Mouse (Mus musculus) heart, adult 8-10 months (tissue): Measurements from ENCODE around the gene Ddx55. TPM values are rescaled to one million over a fixed set of nuclear protein-coding genes. Genes with fewer than 3 reads are reported as not detected.

Source experiments
- DNase-seq: peaks from one replicate; pipeline ENCODE4 v3.0.0; 2022; ENCODE audit warnings: low spot score
- total RNA-seq, 4 experiments: library from RNA; stranded (reverse); gene quantifications; 2 replicates each; pipeline ENCODE4 v1.2.4; 2022

Gene Ddx55
- total RNA-seq, 4 experiments from 2014 or later: 4.2 to 6.6 (median 5.5) TPM

DNA sequence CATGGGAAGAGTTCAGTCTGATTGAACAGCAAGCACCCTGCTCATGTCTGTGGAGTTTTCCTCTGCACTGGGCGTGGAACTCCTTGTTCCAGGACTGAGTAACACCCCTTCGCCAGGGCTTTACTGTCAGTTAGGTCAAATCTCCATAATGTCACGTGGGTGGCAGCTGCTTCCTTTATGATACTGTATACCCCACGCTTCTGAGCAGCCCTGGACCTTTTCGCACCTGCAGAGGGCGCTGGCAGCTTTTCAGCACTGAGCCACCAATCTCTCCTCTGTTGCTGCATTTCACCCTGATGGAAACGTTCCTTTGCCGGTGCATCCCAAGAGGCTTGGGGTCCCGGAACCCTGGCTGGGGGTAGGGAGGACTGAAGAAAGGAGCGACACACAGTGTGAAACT is 58.3 kb downstream of the Ddx55 start:
- DNase-seq: no peak

DNA sequence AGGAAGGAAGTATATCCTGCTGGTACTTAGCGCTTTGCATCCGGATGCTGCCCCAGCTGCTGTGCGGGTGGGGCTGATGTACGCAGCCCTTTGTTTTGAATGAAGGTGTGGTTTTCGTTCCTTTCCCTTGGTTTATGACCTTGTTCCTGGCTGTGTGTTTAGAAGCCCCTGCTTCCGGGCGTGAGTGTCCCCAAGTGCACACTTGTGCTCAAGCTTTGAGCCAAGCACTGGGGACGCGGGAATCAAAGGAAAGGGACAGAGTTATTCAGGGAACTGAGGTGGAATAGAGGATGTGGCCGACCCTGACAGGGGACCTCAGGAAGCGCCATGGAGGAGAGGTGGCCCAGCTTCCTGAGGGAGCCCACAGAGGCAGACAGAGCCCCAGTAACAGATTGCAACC is 62.0 kb downstream of the Ddx55 start:
- DNase-seq: peak; percentile 26

DNA sequence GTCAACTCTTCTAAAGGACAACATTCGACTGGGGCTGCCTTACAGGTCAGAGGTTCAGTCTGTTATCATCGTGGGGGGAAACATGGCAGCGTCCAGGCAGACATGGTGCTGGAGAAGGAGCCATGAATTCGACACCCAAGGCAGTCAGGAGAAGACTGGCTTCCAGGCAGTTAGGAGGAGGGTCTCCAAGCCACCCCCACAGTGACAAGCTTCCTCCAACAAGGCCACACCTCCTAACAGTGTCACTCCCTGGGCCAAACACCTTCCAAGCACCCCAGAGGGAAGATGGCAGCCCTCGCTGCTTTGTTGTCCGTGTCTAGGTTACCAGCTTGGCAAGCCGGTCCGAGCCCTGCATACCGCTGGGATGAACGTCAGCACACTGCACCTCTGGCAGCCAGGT is 66.0 kb downstream of the Ddx55 start:
- DNase-seq: no peak

Other genes with a start within 250 kb of the Ddx55 start
- gene Mphosph9, start 224.9 kb upstream of the Ddx55 start, total RNA-seq: 1 to 10 TPM; 3.6 to 5.7 (median 5.0) TPM
- 10 to 100 TPM; 13.8 to 15.3 (median 14.5) TPM for gene 2810006K23Rik, start 224.8 kb upstream of the Ddx55 start, total RNA-seq
- gene Cdk2ap1, start 189.8 kb upstream of the Ddx55 start, total RNA-seq: 100 to 1,000 TPM; 138 to 152 (median 145) TPM
- gene Sbno1, start 126.9 kb upstream of the Ddx55 start, total RNA-seq: 10 to 100 TPM; 63.2 to 73.4 (median 65.6) TPM
- gene Kmt5a, start 112.9 kb upstream of the Ddx55 start, total RNA-seq: 100 to 1,000 TPM; 197 to 262 (median 216) TPM
- gene Rilpl2, start 74.5 kb upstream of the Ddx55 start, total RNA-seq: 1 to 10 TPM; 7.0 to 7.8 (median 7.4) TPM
- 10 to 100 TPM; 12.9 to 19.0 (median 14.6) TPM for gene Snrnp35, start 69.7 kb upstream of the Ddx55 start, total RNA-seq
- 100 to 1,000 TPM; 179 to 263 (median 215) TPM for gene Rilpl1, start 21.5 kb upstream of the Ddx55 start, total RNA-seq
- gene Tmed2, start 12.2 kb upstream of the Ddx55 start, total RNA-seq: 100 to 1,000 TPM; 164 to 190 (median 179) TPM
- 10 to 100 TPM; 22.3 to 29.9 (median 28.5) TPM for gene Eif2b1, start 26.3 kb downstream of the Ddx55 start, total RNA-seq
- 10 to 100 TPM; 17.8 to 21.5 (median 20.1) TPM for gene Gtf2h3, start 26.3 kb downstream of the Ddx55 start, total RNA-seq
- gene Atp6v0a2, start 75.7 kb downstream of the Ddx55 start, total RNA-seq: 10 to 100 TPM; 50.0 to 64.5 (median 60.5) TPM
- gene Dnah10, start 172.2 kb downstream of the Ddx55 start, total RNA-seq: under 1 TPM in 3 of 4 experiments, not detected in 1; 0.03 to 0.06 (median 0.05) TPM